Mouse (Mus musculus) bone marrow, adult 2 months (tissue): ENCODE results near the gene Ifi203. TPM values are rescaled to one million over a fixed set of nuclear protein-coding genes. Genes with fewer than 3 reads are reported as not detected.
"Not testable (repeated sequence)": the region's sequence is repeated elsewhere in the genome, so short reads cannot be mapped to it uniquely, and the experiment has no call there.

Experiments
- H3K27ac ChIP-seq: fragments of 200-500 bp; 2 replicates; pipeline ENCODE4 v1.5.1; 2012; ENCODE audit warnings: low read depth, mild to moderate bottlenecking, control low read depth, inconsistent platforms, low read length; ENCODE audit not compliant: control insufficient read depth, poor library complexity, insufficient read depth
- H3K4me1 ChIP-seq: fragments of 200-500 bp; 2 replicates; pipeline ENCODE4 v1.6.1; 2011; ENCODE audit warnings: low read length; ENCODE audit not compliant: control insufficient read depth, insufficient read depth
- H3K4me3 ChIP-seq: fragments of 200-500 bp; replicated peaks from 2 replicates; pipeline ENCODE3; 2011; ENCODE audit warnings: mild to moderate bottlenecking, low read depth, low read length, control low read depth; ENCODE audit not compliant: control insufficient read depth
- CTCF ChIP-seq: fragments of 200-500 bp; IDR thresholded peaks from 2 replicates; pipeline ENCODE4 v1.5.1; 2011; ENCODE audit warnings: low read length, control low read depth; ENCODE audit not compliant: control insufficient read depth, insufficient read depth
- POLR2A ChIP-seq: fragments of 200-500 bp; IDR thresholded peaks from 2 replicates; pipeline ENCODE4 v1.6.1; 2011; ENCODE audit warnings: low read depth, mild to moderate bottlenecking, control low read depth, low read length, borderline replicate concordance; ENCODE audit not compliant: control insufficient read depth
- WGBS: fragments of 180-500 bp; shearing (Covaris S2); methylation state at CpG from one replicate; pipeline ENCODE4 v1.1.7; 2018; 5-methylcytosine and 5-hydroxymethylcytosine counted together
- polyA plus RNA-seq: library from polyadenylated mRNA; stranded (reverse); fragments of >200 nt; gene quantifications from 2 replicates; pipeline ENCODE4 v1.2.4, GENCODE M21; 2011; ENCODE audit warnings: low replicate concordance; ENCODE audit not compliant: missing spikeins, insufficient read depth, insufficient read length

Gene Ifi203
- polyA plus RNA-seq: 18.4 and 39.9 TPM in 2 replicates

DNA sequence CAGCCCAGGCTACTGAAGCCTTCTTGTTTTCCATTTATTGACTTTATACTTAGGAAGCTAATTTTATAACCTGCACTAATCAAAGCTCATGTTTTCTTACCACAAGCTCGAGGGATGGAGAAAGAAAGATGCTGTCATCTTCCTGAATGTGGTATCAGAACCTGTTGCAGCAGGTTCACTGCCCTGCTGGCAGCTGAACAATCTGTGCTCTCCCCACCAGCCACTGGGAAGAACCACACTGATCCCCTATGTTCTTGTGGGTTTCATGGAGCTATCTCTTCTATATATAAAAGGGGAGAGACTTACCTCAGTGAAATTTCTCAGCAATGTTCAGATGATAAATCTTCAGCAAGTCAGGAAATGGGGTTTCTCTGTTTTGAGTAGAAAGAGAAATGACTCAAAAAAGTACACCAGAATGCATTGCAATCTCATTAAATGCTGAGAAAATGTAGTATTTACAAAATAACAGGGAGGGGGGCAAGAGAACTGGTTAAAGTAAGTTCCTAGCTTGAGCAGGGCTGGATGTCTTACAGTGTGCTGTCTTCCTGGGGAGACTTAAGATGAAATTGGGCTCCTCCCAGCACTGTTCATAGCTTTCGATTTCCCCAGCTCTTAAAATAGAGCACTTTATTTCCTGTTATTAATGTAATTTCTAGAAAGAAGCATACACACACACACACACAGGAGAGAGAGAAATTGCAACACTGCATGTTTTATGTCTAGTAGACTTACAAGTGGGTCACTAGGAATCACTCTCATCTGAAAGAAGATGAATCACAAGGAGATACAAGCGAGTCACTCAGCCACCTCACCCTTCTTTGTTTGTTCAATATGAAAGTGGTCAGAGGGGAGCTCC, at the start of gene Ifi203, which contains the start of gene Mndal:
TSS of gene Ifi203 (minus strand) at position 749 of the 856 bp plus-strand sequence.
TSS of gene Mndal (minus strand) at position 568 of the 856 bp plus-strand sequence.
- Histone ChIP-seq H3K4me3 (peak within 1 kb of the TSS; percentile 22), H3K27ac (peak within 1 kb of the TSS; percentile 43; the same call in 1 of the 2 replicates)
- not testable (repeated sequence) for H3K4me1 ChIP-seq
- 5% methylated on average over 3 of the region's 3 CpGs for WGBS

- not testable (repeated sequence) for H3K27ac ChIP-seq, H3K4me3 ChIP-seq, H3K4me1 ChIP-seq
- 82% methylated on average over 6 of the region's 6 CpGs for WGBS
Measured at GRCm38 (mm10) chr1:173982694-173983305, 40.3 kb upstream of the Ifi203 start, which contains the start of gene Ifi202b. Ifi202b (minus strand) TSS chr1:173982744.

DNA sequence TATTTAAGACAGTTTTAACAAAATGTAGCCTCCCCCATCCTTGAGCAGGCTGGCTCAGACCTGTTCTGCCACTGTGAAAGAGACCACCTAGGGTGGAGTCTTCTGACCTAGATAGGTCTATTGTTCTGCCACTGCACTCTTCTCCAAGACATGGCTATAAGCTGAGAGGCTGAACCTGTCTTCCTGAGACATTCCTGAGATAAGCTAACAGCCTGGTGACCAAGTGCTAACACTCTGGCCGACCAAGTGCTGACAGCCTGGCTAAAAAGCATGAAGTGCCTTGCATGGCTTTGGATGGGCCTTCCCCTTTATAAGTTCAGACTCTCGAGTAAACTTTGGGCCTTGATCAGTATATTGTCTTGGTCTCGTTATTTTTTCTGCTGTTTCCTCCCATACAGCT, 38.6 kb upstream of the Ifi203 start:
- not testable (repeated sequence) for H3K27ac ChIP-seq, H3K4me3 ChIP-seq
- WGBS: 68% methylated on average over 3 of the region's 3 CpGs

DNA sequence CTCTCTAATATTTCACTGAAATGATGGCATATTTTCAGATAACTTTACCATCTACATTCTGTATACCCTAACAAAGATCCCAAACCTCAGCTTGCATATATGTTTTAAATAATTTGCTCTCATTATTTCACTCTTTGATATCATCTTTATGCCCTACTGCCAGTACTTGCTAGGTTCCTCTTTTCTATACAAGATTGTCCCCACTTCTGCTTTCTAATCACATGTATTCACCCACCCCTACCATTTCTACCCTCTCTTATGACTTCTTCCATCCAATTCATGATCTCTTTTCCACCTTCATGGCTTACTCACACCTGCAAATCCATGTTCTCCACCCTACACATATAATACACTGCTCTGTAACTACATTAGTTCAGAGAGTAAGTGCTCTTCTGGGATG, 35.1 kb upstream of the Ifi203 start:
- no peak overlapping the region for H3K4me3 ChIP-seq
- no peak for TF ChIP-seq CTCF
- no peak for TF ChIP-seq POLR2A
- H3K27ac ChIP-seq: no peak overlapping the region
- no peaks in the 10 kb centered on the region for H3K4me1 ChIP-seq

More for the DNA sequence above, 38.6 kb upstream of the Ifi203 start:
- not testable (repeated sequence) for H3K4me1 ChIP-seq

DNA sequence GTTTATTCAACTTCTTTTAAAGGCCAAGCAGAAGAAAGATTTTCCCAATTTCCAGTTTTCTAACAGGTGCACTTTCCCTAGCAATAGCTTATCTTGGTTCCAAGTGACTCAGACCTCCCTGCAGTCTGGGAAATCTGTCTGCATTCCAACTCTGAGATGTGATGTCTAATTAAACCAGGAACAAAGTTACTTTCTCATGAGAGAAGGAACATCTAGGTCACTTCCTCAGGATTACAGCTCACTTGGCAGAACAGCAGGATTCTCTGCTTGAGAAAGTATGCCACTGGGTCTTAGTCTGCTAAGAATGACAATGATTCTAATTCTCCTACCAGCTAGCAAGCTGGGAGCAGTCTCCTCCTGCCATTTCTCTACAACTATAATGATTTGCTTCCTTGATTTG, 30.6 kb upstream of the Ifi203 start:
- H3K27ac ChIP-seq: no peak overlapping the region
- no peak overlapping the region for H3K4me3 ChIP-seq
- no peak for TF ChIP-seq CTCF
- TF ChIP-seq POLR2A: no peak
- no peaks in the 10 kb centered on the region for H3K4me1 ChIP-seq

GRCm38 (mm10) chr1:173961491-173961890, 19.0 kb upstream of the Ifi203 start:
- not testable (repeated sequence) for H3K27ac ChIP-seq, H3K4me1 ChIP-seq
- 81% methylated on average over 1 of the region's 1 CpGs for WGBS

GRCm38 (mm10) chr1:173959998-173960397, 17.5 kb upstream of the Ifi203 start:
- not testable (repeated sequence) for H3K4me1 ChIP-seq, H3K4me3 ChIP-seq, H3K27ac ChIP-seq
- whole genome bisulfite sequencing: 82% methylated on average over 3 of the region's 3 CpGs

More at GRCm38 (mm10) chr1:173961491-173961890, 19.0 kb upstream of the Ifi203 start:
- H3K4me3 ChIP-seq: not testable (repeated sequence)

GRCm38 (mm10) chr1:173955839-173956527, 13.5 kb upstream of the Ifi203 start:
- H3K27ac ChIP-seq, H3K4me3 ChIP-seq, H3K4me1 ChIP-seq: not testable (repeated sequence)
- 82% methylated on average over 3 of the region's 3 CpGs for WGBS
